Mouse (Mus musculus) liver, embryonic 14.5 days (tissue): ENCODE measurements around the gene Akap12. TPM values are rescaled to one million over a fixed set of nuclear protein-coding genes. Genes with fewer than 3 reads are reported as not detected.

Source experiments
- ATAC-seq: fragments of 200-750 bp; cut with Nextera tagmentation; 2 replicates; pipeline ENCODE4 v1.8.0; 2017; ENCODE audit warnings: moderate number of reproducible peaks, mild to moderate bottlenecking, moderate library complexity; ENCODE audit not compliant: insufficient read depth
- DNase-seq, 3 experiments: peaks; one replicate each; pipeline ENCODE4 v3.0.0-alpha.2; 2012 to 2013; ENCODE audit warnings: low read depth in 3 of 3, low spot score in 3 of 3
- H3K27ac ChIP-seq: fragments of 300-500 bp; sonication (generic); 2 replicates; pipeline ENCODE4 v1.5.1; 2014; ENCODE audit warnings: moderate library complexity, mild to moderate bottlenecking, control low read depth, inconsistent platforms
- H3K27me3 ChIP-seq: fragments of 300-500 bp; sonication (generic); 2 replicates; pipeline ENCODE4 v1.6.1; 2014; ENCODE audit warnings: mild to moderate bottlenecking, low read length, moderate library complexity; ENCODE audit not compliant: control insufficient read depth, insufficient read depth
- H3K36me3 ChIP-seq: fragments of 300-500 bp; sonication (generic); replicated peaks from 2 replicates; pipeline ENCODE4 v1.6.1; 2014; ENCODE audit warnings: low read depth; ENCODE audit not compliant: control insufficient read depth, insufficient read depth
- H3K4me1 ChIP-seq, 2 experiments: fragments of 200-500 bp in 1 of 2; fragments of 300-500 bp in 1 of 2; sonication (generic) in 1 of 2; replicated peaks; 2 replicates each; pipeline ENCODE4 v1.6.1; 2012 to 2014; ENCODE audit warnings: antibody characterized with exemption in 1 of 2, inconsistent platforms in 1 of 2, low read length in 1 of 2; ENCODE audit not compliant: control insufficient read depth in 2 of 2, insufficient read depth in 2 of 2
- H3K4me2 ChIP-seq: fragments of 300-500 bp; sonication (generic); 2 replicates; pipeline ENCODE4 v1.6.1; 2014; ENCODE audit warnings: low read depth, mild to moderate bottlenecking, control low read depth, moderate library complexity
- H3K4me3 ChIP-seq, 2 experiments: fragments of 200-500 bp in 1 of 2; fragments of 300-500 bp in 1 of 2; sonication (generic) in 1 of 2; 2 replicates each; pipeline ENCODE4 v1.5.1; 2012 to 2014; ENCODE audit warnings: low read depth in 2 of 2, low read length in 2 of 2, mild to moderate bottlenecking in 2 of 2, control low read depth in 1 of 2, inconsistent platforms in 1 of 2, moderate library complexity in 1 of 2; ENCODE audit not compliant: insufficient read depth in 1 of 2
- H3K9ac ChIP-seq: fragments of 300-500 bp; sonication (generic); replicated peaks from 2 replicates; pipeline ENCODE4 v1.6.1; 2014; ENCODE audit warnings: mild to moderate bottlenecking, control low read depth, moderate library complexity
- H3K9me3 ChIP-seq: fragments of 300-500 bp; sonication (generic); 2 replicates; pipeline ENCODE4 v1.6.1; 2016; ENCODE audit warnings: low read length, mixed read lengths; ENCODE audit not compliant: control insufficient read depth
- CTCF ChIP-seq: IDR thresholded peaks from 2 replicates; pipeline ENCODE4 v1.5.1; 2016; ENCODE audit warnings: antibody characterized with exemption, low read depth, control low read depth
- EP300 ChIP-seq: IDR thresholded peaks from 2 replicates; pipeline ENCODE4 v1.6.1; 2016; ENCODE audit warnings: antibody characterized with exemption, low read depth
- WGBS: fragments of 180-500 bp; shearing (Covaris S2); extraction: QIAGEN DNeasy Blood & Tissue Kit; methylation state at CpG from one replicate; pipeline ENCODE4 v1.1.7; 2014; ENCODE audit not compliant: insufficient replicate concordance; 5-methylcytosine and 5-hydroxymethylcytosine counted together
- polyA plus RNA-seq, 2 experiments: library from polyadenylated mRNA; depleted of rRNA in 1 of 2; stranded (reverse) in 1 of 2; unstranded in 1 of 2; fragments of >200 nt; fragmentation: Nextera tagmentation in 1 of 2; extraction: Ambion mirVana in 1 of 2; gene quantifications; 2 replicates each; pipeline versions ENCODE4 v1.2.1 to v1.2.3; 2012 to 2014

Akap12 gene
- polyA plus RNA-seq, 2 experiments: 2.5 to 2.9 TPM

DNA sequence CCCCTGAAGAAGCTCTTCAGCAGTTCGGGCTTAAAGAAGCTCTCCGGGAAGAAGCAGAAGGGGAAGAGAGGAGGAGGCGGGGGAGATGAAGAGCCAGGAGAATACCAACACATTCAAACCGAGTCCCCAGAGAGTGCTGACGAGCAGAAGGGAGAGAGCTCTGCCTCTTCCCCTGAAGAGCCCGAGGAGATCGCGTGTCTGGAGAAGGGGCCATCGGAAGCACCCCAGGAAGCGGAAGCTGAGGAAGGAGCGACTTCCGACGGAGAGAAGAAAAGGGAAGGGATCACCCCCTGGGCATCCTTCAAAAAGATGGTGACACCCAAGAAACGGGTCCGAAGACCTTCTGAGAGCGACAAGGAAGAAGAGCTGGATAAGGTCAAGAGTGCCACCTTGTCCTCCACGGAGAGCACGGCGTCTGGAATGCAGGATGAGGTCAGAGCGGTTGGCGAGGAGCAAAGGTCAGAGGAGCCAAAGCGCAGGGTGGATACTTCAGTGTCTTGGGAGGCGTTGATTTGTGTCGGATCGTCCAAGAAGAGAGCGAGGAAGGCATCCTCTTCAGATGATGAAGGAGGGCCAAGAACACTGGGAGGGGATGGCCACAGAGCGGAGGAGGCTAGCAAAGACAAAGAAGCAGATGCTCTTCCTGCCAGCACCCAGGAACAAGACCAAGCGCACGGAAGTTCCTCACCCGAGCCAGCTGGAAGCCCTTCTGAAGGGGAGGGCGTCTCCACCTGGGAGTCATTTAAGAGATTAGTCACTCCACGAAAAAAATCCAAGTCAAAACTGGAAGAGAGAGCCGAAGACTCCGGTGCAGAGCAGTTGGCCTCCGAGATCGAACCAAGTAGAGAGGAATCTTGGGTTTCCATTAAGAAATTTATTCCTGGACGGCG, 88.4 kb downstream of the Akap12 start:
- no peak for ATAC-seq
- Histone ChIP-seq H3K4me1 (no peaks in the 10 kb centered on the region), H3K27ac (no peak overlapping the region), H3K4me3 (no peak overlapping the region), H3K9ac (no peak overlapping the region), H3K27me3 (no peaks in the 10 kb centered on the region), H3K9me3 (no peaks in the 10 kb centered on the region), H3K4me2 (no peak overlapping the region), H3K36me3 (no peaks in the 10 kb centered on the region)
- 76% methylated on average over 38 of the region's 38 CpGs for whole genome bisulfite sequencing
- no peak for TF ChIP-seq CTCF
- TF ChIP-seq EP300: no peak
- DNase-seq: no peak

DNA sequence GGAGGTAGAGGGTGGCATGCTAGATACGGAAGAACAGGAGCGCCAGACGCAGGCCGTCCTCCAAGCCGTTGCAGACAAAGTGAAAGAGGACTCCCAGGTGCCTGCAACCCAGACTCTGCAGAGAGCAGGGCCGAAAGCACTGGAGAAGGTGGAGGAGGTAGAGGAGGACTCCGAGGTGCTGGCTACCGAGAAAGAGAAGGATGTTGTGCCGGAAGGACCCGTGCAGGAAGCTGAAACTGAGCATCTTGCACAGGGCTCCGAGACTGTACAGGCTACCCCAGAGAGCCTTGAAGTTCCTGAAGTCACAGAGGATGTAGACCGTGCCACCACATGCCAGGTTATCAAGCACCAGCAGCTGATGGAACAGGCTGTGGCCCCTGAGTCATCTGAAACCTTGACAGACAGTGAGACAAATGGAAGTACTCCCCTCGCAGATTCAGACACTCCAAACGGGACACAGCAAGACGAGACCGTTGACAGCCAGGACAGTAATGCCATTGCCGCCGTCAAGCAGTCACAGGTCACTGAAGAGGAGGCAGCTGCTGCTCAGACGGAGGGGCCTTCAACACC, 89.8 kb downstream of the Akap12 start:
- Histone ChIP-seq H3K4me1 (no peaks in the 10 kb centered on the region), H3K27ac (no peak overlapping the region), H3K4me2 (no peak overlapping the region), H3K36me3 (no peaks in the 10 kb centered on the region), H3K27me3 (no peaks in the 10 kb centered on the region), H3K9me3 (no peaks in the 10 kb centered on the region), H3K9ac (no peak overlapping the region), H3K4me3 (no peak overlapping the region)
- DNase-seq (no peak), ATAC-seq (no peak)
- TF ChIP-seq EP300 (no peak), CTCF (no peak)
- 59% methylated on average over 19 of the region's 19 CpGs for WGBS

- no peak overlapping the region for H3K4me3 ChIP-seq
- TF ChIP-seq CTCF: no peak
- TF ChIP-seq EP300: no peak
- ATAC-seq (no peak), DNase-seq (no peak)
- H3K27me3 ChIP-seq: no peaks in the 10 kb centered on the region
- H3K27ac ChIP-seq: no peak overlapping the region
- H3K4me1 ChIP-seq: no peaks in the 10 kb centered on the region
- H3K9me3 ChIP-seq: no peaks in the 10 kb centered on the region
- H3K9ac ChIP-seq: no peak overlapping the region
- 23% methylated on average over 5 of the region's 5 CpGs for WGBS
- no peak overlapping the region for H3K4me2 ChIP-seq
- H3K36me3 ChIP-seq: no peaks in the 10 kb centered on the region
These were observed 90.5 kb downstream of the Akap12 start for GRCm38 (mm10) chr10:4356640-4357039.

DNA sequence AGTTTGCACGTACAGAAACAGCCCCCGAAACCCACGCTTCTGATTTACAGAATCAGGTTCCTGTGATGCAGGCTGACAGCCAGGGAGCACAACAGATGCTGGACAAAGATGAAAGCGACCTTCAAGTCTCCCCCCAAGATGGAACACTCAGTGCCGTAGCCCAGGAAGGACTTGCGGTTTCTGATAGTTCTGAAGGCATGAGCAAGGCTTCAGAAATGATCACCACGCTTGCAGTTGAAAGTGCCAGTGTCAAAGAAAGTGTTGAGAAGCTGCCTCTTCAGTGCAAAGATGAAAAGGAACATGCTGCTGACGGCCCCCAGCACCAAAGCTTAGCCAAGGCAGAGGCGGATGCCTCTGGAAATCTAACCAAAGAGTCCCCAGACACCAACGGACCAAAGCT, 91.3 kb downstream of the Akap12 start:
- no peak for DNase-seq
- Histone ChIP-seq H3K27ac (no peak overlapping the region), H3K9ac (no peak overlapping the region), H3K9me3 (no peaks in the 10 kb centered on the region), H3K4me2 (no peak overlapping the region), H3K27me3 (no peaks in the 10 kb centered on the region), H3K4me1 (no peaks in the 10 kb centered on the region), H3K36me3 (no peaks in the 10 kb centered on the region), H3K4me3 (no peak overlapping the region)
- TF ChIP-seq CTCF (no peak), EP300 (no peak)
- WGBS: 71% methylated on average over 10 of the region's 10 CpGs
- no peak for ATAC-seq

GRCm38 (mm10) chr10:4364618-4365017, 98.4 kb downstream of the Akap12 start:
- Histone ChIP-seq H3K27me3 (no peaks in the 10 kb centered on the region), H3K4me1 (no peaks in the 10 kb centered on the region), H3K4me3 (no peak overlapping the region), H3K36me3 (no peaks in the 10 kb centered on the region), H3K4me2 (no peak overlapping the region), H3K27ac (no peak overlapping the region), H3K9me3 (no peaks in the 10 kb centered on the region), H3K9ac (no peak overlapping the region)
- ATAC-seq: no peak
- TF ChIP-seq EP300 (no peak), CTCF (no peak)
- DNase-seq: no peak
- 59% methylated on average over 3 of the region's 3 CpGs for WGBS
